Comparison of ENCODE assay signal across 23 mouse cellular contexts in genomic region chr3:89351271-89351670, GRCm38 (mm10). TPM values are rescaled to one million over a fixed set of nuclear protein-coding genes. Genes with fewer than 3 reads are reported as not detected.
A peak's percentile ranks its signal among the peaks of the same experiment; 100 is the strongest.
DNase-seq lines count a peak whose midpoint lies in the region; ATAC-seq and TF ChIP-seq lines count a peak whose summit lies in the region.
"Had no signal": no experiment of that assay in that cellular context is flagged by ENCODE, and none has a peak within 500 bp of the region (broad histone marks: within the 10 kb centered on the region; RNA-seq: fewer than 3 reads in every experiment).

No protein-coding gene starts in this region.

- ATAC-seq in kidney, embryonic 16.5 days (ENCODE audit: low FRiP score, low TSS enrichment) = no peak
- no peak for ATAC-seq in neural tube, embryonic 15.5 days (ENCODE audit: low FRiP score)
- no peak for ATAC-seq in intestine, embryonic 15.5 days
- ATAC-seq: CD4-positive, CD25-positive, alpha-beta regulatory T cell, adult 4 months; forebrain, embryonic 14.5 days had no signal

- H3K9me3 ChIP-seq in kidney, embryonic 16.5 days (ENCODE audit: low read length) = no peaks in the 10 kb centered on the region
- no peaks in the 10 kb centered on the region for H3K9me3 ChIP-seq in neural tube, embryonic 15.5 days (replicated peaks)
- H3K9me3 ChIP-seq in intestine, embryonic 15.5 days = no peaks in the 10 kb centered on the region
- H3K9me3 ChIP-seq: embryonic facial prominence, embryonic 15.5 days; forebrain, embryonic 10.5 days; G1E; heart, embryonic 13.5 days; hindbrain, embryonic 15.5 days had no signal

- 44% methylated on average over 5 of the region's 5 CpGs for WGBS in kidney, adult 2 months
- 49% methylated on average over 5 of the region's 5 CpGs for WGBS in kidney, embryonic 16.5 days
- 78% methylated on average over 5 of the region's 5 CpGs for WGBS in neural tube, embryonic 15.5 days
- 67% methylated on average over 5 of the region's 5 CpGs for WGBS in intestine, embryonic 15.5 days

- H3K4me3 ChIP-seq in kidney, adult 2 months (ENCODE audit: insufficient read depth, low read depth, low read length) = no peak overlapping the region
- H3K4me3 ChIP-seq in kidney, embryonic 16.5 days (ENCODE audit: low read length) = no peak overlapping the region
- no peak overlapping the region for H3K4me3 ChIP-seq in neural tube, embryonic 15.5 days (replicated peaks)
- no peak overlapping the region for H3K4me3 ChIP-seq in intestine, embryonic 15.5 days (replicated peaks)
- H3K4me3 ChIP-seq: erythroblast, embryonic 14.5 days had no signal

- TF ChIP-seq POLR2A in kidney, adult 2 months (IDR thresholded peaks at IDR 0.05; ENCODE audit: low read depth, low read length) = no peak

- peaks cover 14% of the 10 kb centered on the region; the same call in 1 of the 2 replicates for H3K4me1 ChIP-seq in kidney, adult 2 months (ENCODE audit: control insufficient read depth, insufficient read depth, low read length)
- H3K4me1 ChIP-seq in kidney, embryonic 16.5 days (ENCODE audit: insufficient read depth, low read length) = peaks cover 28% of the 10 kb centered on the region
- H3K4me1 ChIP-seq in neural tube, embryonic 15.5 days = peaks cover 26% of the 10 kb centered on the region
- H3K4me1 ChIP-seq in intestine, embryonic 15.5 days (replicated peaks) = peaks cover 23% of the 10 kb centered on the region

- H3K4me2 ChIP-seq in kidney, embryonic 16.5 days (replicated peaks; ENCODE audit: low read depth, low read length) = no peak overlapping the region
- 0 out of 2 replicates have a peak overlapping the region, but pooled peaks have one; percentile 95 for H3K4me2 ChIP-seq in neural tube, embryonic 15.5 days
- H3K4me2 ChIP-seq in intestine, embryonic 15.5 days (replicated peaks) = no peak overlapping the region

- no peak overlapping the region for H3K9ac ChIP-seq in kidney, embryonic 16.5 days (replicated peaks; ENCODE audit: low read length)
- H3K9ac ChIP-seq in neural tube, embryonic 15.5 days (replicated peaks) = no peak overlapping the region
- H3K9ac ChIP-seq in intestine, embryonic 15.5 days = no peak overlapping the region
- H3K9ac ChIP-seq: embryonic facial prominence, embryonic 15.5 days had no signal

- no peaks in the 10 kb centered on the region for H3K36me3 ChIP-seq in kidney, adult 2 months (ENCODE audit: control insufficient read depth, insufficient read depth, low read length)
- H3K36me3 ChIP-seq in kidney, embryonic 16.5 days (ENCODE audit: insufficient read depth, low read length) = no peaks in the 10 kb centered on the region
- 0 out of 2 replicates have a peak, but pooled peaks cover under 1% of the 10 kb centered on the region for H3K36me3 ChIP-seq in neural tube, embryonic 15.5 days
- H3K36me3 ChIP-seq in intestine, embryonic 15.5 days = no peaks in the 10 kb centered on the region
- H3K36me3 ChIP-seq: G1E; hindbrain, embryonic 15.5 days had no signal

- H3K27ac ChIP-seq in kidney, adult 2 months (ENCODE audit: insufficient read depth, low read depth, low read length) = no peak overlapping the region
- H3K27ac ChIP-seq in kidney, embryonic 16.5 days (ENCODE audit: low read length) = no peak overlapping the region
- no peak overlapping the region for H3K27ac ChIP-seq in neural tube, embryonic 15.5 days (replicated peaks)
- H3K27ac ChIP-seq in intestine, embryonic 15.5 days = no peak overlapping the region
- H3K27ac ChIP-seq: embryonic facial prominence, embryonic 15.5 days; forebrain, embryonic 10.5 days; gastrocnemius, adult 2 months; heart, embryonic 13.5 days had no signal

- no peaks in the 10 kb centered on the region for H3K27me3 ChIP-seq in kidney, adult 2 months (replicated peaks; ENCODE audit: control insufficient read depth, insufficient read depth, low read length)
- H3K27me3 ChIP-seq in kidney, embryonic 16.5 days (ENCODE audit: insufficient read depth, low read length) = no peaks in the 10 kb centered on the region
- 0 out of 2 replicates have a peak, but pooled peaks cover 5% of the 10 kb centered on the region for H3K27me3 ChIP-seq in neural tube, embryonic 15.5 days (replicated peaks)
- no peaks in the 10 kb centered on the region; the same call in 1 of the 2 replicates for H3K27me3 ChIP-seq in intestine, embryonic 15.5 days (replicated peaks)

- peak; percentile 30 for DNase-seq in cerebellum, adult 9-11 months
- no peak for DNase-seq in cerebellum, adult 18-20 months
- DNase-seq in kidney, adult 2 months = peak; percentile 83
- no peak for DNase-seq in neural tube, embryonic 10.5 days (ENCODE audit: extremely low spot score, low spot score)
- DNase-seq: adrenal gland, postnatal 10 days; B cell, adult 2 months; cerebellum, adult 11 months; cerebellum, postnatal 36 days; gastrocnemius, adult 2 months; gastrocnemius, postnatal 25 days; heart, postnatal 36 days had no signal

- TF ChIP-seq CTCF in kidney, adult 2 months (conservative IDR thresholded peaks at IDR 0.05; ENCODE audit: insufficient read depth, insufficient read length, low read depth, low read length) = no peak

RNA-seq across cellular contexts. Expression of gene Adam15, which starts 1.5 kb away (rescaled TPM):
- polyA plus RNA-seq in kidney, adult 2 months (2012; rRNA removed) = 95.1 and 111 TPM in 2 replicates
- polyA plus RNA-seq in kidney, embryonic 16.5 days (2015; fragmentation: Nextera tagmentation; extraction: Ambion mirVana) = 107 and 108 TPM in 2 replicates
- 69.9 and 71.9 TPM in 2 replicates for polyA plus RNA-seq in neural tube, embryonic 15.5 days (2015; fragmentation: Nextera tagmentation; extraction: Ambion mirVana)
- 45.5 and 49.5 TPM in 2 replicates for polyA plus RNA-seq in intestine, embryonic 15.5 days (2015; fragmentation: Nextera tagmentation; extraction: Ambion mirVana)

RNA-seq across cellular contexts. Expression of gene Dcst2, which starts 10.5 kb away (rescaled TPM):
- 0.38 and 0.41 TPM in 2 replicates for polyA plus RNA-seq in kidney, adult 2 months (2012; rRNA removed)
- polyA plus RNA-seq in kidney, embryonic 16.5 days (2015; fragmentation: Nextera tagmentation; extraction: Ambion mirVana) = 0.32 and 0.35 TPM in 2 replicates
- 0.18 and 0.26 TPM in 2 replicates for polyA plus RNA-seq in neural tube, embryonic 15.5 days (2015; fragmentation: Nextera tagmentation; extraction: Ambion mirVana)
- polyA plus RNA-seq in intestine, embryonic 15.5 days (2015; fragmentation: Nextera tagmentation; extraction: Ambion mirVana) = 1.4 and 1.5 TPM in 2 replicates
- polyA plus RNA-seq: erythroblast, embryonic 14.5 days; G1E; heart, embryonic 13.5 days had no signal

RNA-seq across cellular contexts. Expression of gene Efna4, which starts 13.4 kb away (rescaled TPM):
- polyA plus RNA-seq in kidney, adult 2 months (2012; rRNA removed) = 8.2 and 10.4 TPM in 2 replicates
- 29.2 and 31.3 TPM in 2 replicates for polyA plus RNA-seq in kidney, embryonic 16.5 days (2015; fragmentation: Nextera tagmentation; extraction: Ambion mirVana)
- 3.0 and 5.9 TPM in 2 replicates for polyA plus RNA-seq in neural tube, embryonic 15.5 days (2015; fragmentation: Nextera tagmentation; extraction: Ambion mirVana)
- 16.9 and 18.1 TPM in 2 replicates for polyA plus RNA-seq in intestine, embryonic 15.5 days (2015; fragmentation: Nextera tagmentation; extraction: Ambion mirVana)
- polyA plus RNA-seq: CD4-positive, CD25-positive, alpha-beta regulatory T cell, adult 4 months; erythroblast, embryonic 14.5 days; G1E had no signal

RNA-seq across cellular contexts. Expression of gene Dcst1, which starts 13.8 kb away (rescaled TPM):
- 1.8 and 2.2 TPM in 2 replicates for polyA plus RNA-seq in kidney, adult 2 months (2012; rRNA removed)
- polyA plus RNA-seq in kidney, embryonic 16.5 days (2015; fragmentation: Nextera tagmentation; extraction: Ambion mirVana) = 2.9 and 3.3 TPM in 2 replicates
- polyA plus RNA-seq in neural tube, embryonic 15.5 days (2015; fragmentation: Nextera tagmentation; extraction: Ambion mirVana) = 0.86 and 1.2 TPM in 2 replicates
- polyA plus RNA-seq in intestine, embryonic 15.5 days (2015; fragmentation: Nextera tagmentation; extraction: Ambion mirVana) = 1.6 and 1.9 TPM in 2 replicates
- polyA plus RNA-seq: embryonic facial prominence, embryonic 11.5 days; erythroblast, embryonic 14.5 days; forebrain, embryonic 10.5 days; G1E had no signal

RNA-seq across cellular contexts. Expression of gene Efna3, which starts 28.5 kb away (rescaled TPM):
- polyA plus RNA-seq in kidney, adult 2 months (2012; rRNA removed) = 2.4 and 4.2 TPM in 2 replicates
- 11.5 and 11.8 TPM in 2 replicates for polyA plus RNA-seq in kidney, embryonic 16.5 days (2015; fragmentation: Nextera tagmentation; extraction: Ambion mirVana)
- polyA plus RNA-seq in neural tube, embryonic 15.5 days (2015; fragmentation: Nextera tagmentation; extraction: Ambion mirVana) = 95.8 and 107 TPM in 2 replicates
- polyA plus RNA-seq in intestine, embryonic 15.5 days (2015; fragmentation: Nextera tagmentation; extraction: Ambion mirVana) = 9.0 and 9.2 TPM in 2 replicates
- polyA plus RNA-seq: CD4-positive, CD25-positive, alpha-beta regulatory T cell, adult 4 months; erythroblast, embryonic 14.5 days; G1E had no signal

Comparison
In these comparisons a context has a peak if more than half of its experiments do, and no peak if none do; other contexts are left out.
1. DNase-seq: peak in cerebellum, adult 9-11 months (single experiment) and kidney, adult 2 months (single experiment); none in cerebellum, adult 18-20 months (0 of 2) and neural tube, embryonic 10.5 days (single experiment).